Comparison of ENCODE assay signal across 11 mouse cellular contexts in genomic region chr2:101598190-101599181, GRCm38 (mm10). TPM values are rescaled to one million over a fixed set of nuclear protein-coding genes. Genes with fewer than 3 reads are reported as not detected.
DNase-seq lines count a peak whose midpoint lies in the region; ATAC-seq and TF ChIP-seq lines count a peak whose summit lies in the region.
"Had no signal": no experiment of that assay in that cellular context is flagged by ENCODE, and none has a peak within 500 bp of the region (broad histone marks: within the 10 kb centered on the region; RNA-seq: fewer than 3 reads in every experiment).

No protein-coding gene starts in this region.

- H3K4me1 ChIP-seq in forebrain, embryonic 13.5 days: peaks cover 37% of the 10 kb centered on the region
- H3K4me1 ChIP-seq in forebrain, embryonic 10.5 days: peaks cover 42% of the 10 kb centered on the region
- H3K4me1 ChIP-seq in midbrain, embryonic 14.5 days (ENCODE audit: control insufficient read depth, insufficient read depth, low read length): peaks cover 23% of the 10 kb centered on the region
- H3K4me1 ChIP-seq: liver, embryonic 12.5 days had no signal

- H3K4me2 ChIP-seq in forebrain, embryonic 13.5 days: peak overlapping the region; percentile 38
- H3K4me2 ChIP-seq in midbrain, embryonic 14.5 days (ENCODE audit: low read length): peak overlapping the region; percentile 30
- H3K4me2 ChIP-seq: liver, embryonic 12.5 days; stomach, embryonic 15.5 days had no signal

- intact Hi-C loops in left cerebral cortex, adult 2 months (cut with DNase I): loop anchor here (2.0 kb wide), 1 partner anchor 54 kb away; no protein-coding TSS in a partner anchor

- 35% methylated on average over 13 of the region's 13 CpGs for WGBS in forebrain, embryonic 13.5 days
- WGBS in forebrain, embryonic 10.5 days: 78% methylated on average over 13 of the region's 13 CpGs
- WGBS in midbrain, embryonic 14.5 days: 35% methylated on average over 13 of the region's 13 CpGs

- no peaks in the 10 kb centered on the region for H3K36me3 ChIP-seq in forebrain, embryonic 13.5 days (ENCODE audit: poor library complexity, severe bottlenecking)
- H3K36me3 ChIP-seq in forebrain, embryonic 10.5 days (replicated peaks): no peaks in the 10 kb centered on the region
- no peaks in the 10 kb centered on the region for H3K36me3 ChIP-seq in midbrain, embryonic 14.5 days (ENCODE audit: control insufficient read depth, insufficient read depth, low read length)
- H3K36me3 ChIP-seq: liver, embryonic 12.5 days; stomach, embryonic 15.5 days had no signal

- ATAC-seq in forebrain, embryonic 13.5 days: peak; percentile 23; the same call in 1 of the 2 replicates
- no peak; the same call in 1 of the 2 replicates for ATAC-seq in midbrain, embryonic 14.5 days (ENCODE audit: low FRiP score, low TSS enrichment)
- ATAC-seq: liver, embryonic 12.5 days had no signal

- peak overlapping the region; percentile 63 for H3K27ac ChIP-seq in forebrain, embryonic 13.5 days
- H3K27ac ChIP-seq in forebrain, embryonic 10.5 days: no peak overlapping the region
- peak overlapping the region; percentile 54 for H3K27ac ChIP-seq in left cerebral cortex, adult 2 months
- peak overlapping the region; percentile 47 for H3K27ac ChIP-seq in midbrain, embryonic 14.5 days (replicated peaks; ENCODE audit: low read depth, low read length)
- H3K27ac ChIP-seq: liver, embryonic 12.5 days; stomach, embryonic 15.5 days had no signal

- H3K4me3 ChIP-seq in forebrain, embryonic 13.5 days: no peak overlapping the region
- H3K4me3 ChIP-seq in forebrain, embryonic 10.5 days: no peak overlapping the region
- 0 out of 2 replicates have a peak overlapping the region, but pooled peaks have one; percentile 13 for H3K4me3 ChIP-seq in left cerebral cortex, adult 2 months
- no peak overlapping the region for H3K4me3 ChIP-seq in midbrain, embryonic 14.5 days (replicated peaks; ENCODE audit: low read depth, low read length)
- H3K4me3 ChIP-seq: liver, embryonic 12.5 days; stomach, embryonic 15.5 days had no signal

- H3K27me3 ChIP-seq in forebrain, embryonic 13.5 days: no peaks in the 10 kb centered on the region
- H3K27me3 ChIP-seq in forebrain, embryonic 10.5 days (ENCODE audit: poor library complexity, severe bottlenecking): no peaks in the 10 kb centered on the region
- H3K27me3 ChIP-seq in midbrain, embryonic 14.5 days (ENCODE audit: control insufficient read depth, insufficient read depth, low read length): no peaks in the 10 kb centered on the region
- H3K27me3 ChIP-seq: liver, embryonic 12.5 days; stomach, embryonic 15.5 days had no signal

- no peak for TF ChIP-seq CTCF in left cerebral cortex, adult 2 months (IDR thresholded peaks at IDR 0.05)

- no peak for DNase-seq in forebrain, embryonic 10.5 days (ENCODE audit: extremely low spot score, low spot score)
- DNase-seq in left cerebral cortex, adult 2 months (ENCODE audit: extremely low spot score in 1 of 2, low spot score in 2 of 2): no peak
- no peak for DNase-seq in left cerebral cortex, adult 8-10 months (ENCODE audit: low spot score in 2 of 2)
- DNase-seq in cerebellum, adult 8-10 months: peak; percentile 50
- DNase-seq in midbrain, embryonic 14.5 days: peak; percentile 59
- no peak for DNase-seq in urinary bladder, adult 2 months (ENCODE audit: low spot score)
- no peak for DNase-seq in gastrocnemius, postnatal 10 days

- H3K9ac ChIP-seq in forebrain, embryonic 13.5 days: no peak overlapping the region
- H3K9ac ChIP-seq in midbrain, embryonic 14.5 days (replicated peaks; ENCODE audit: low read length): no peak overlapping the region
- H3K9ac ChIP-seq: liver, embryonic 12.5 days; stomach, embryonic 15.5 days had no signal

- no peaks in the 10 kb centered on the region for H3K9me3 ChIP-seq in forebrain, embryonic 13.5 days (replicated peaks)
- H3K9me3 ChIP-seq in forebrain, embryonic 10.5 days: no peaks in the 10 kb centered on the region
- no peaks in the 10 kb centered on the region for H3K9me3 ChIP-seq in midbrain, embryonic 14.5 days (ENCODE audit: control insufficient read depth, low read length)
- H3K9me3 ChIP-seq: liver, embryonic 12.5 days; stomach, embryonic 15.5 days had no signal

RNA-seq across cellular contexts. Expression of gene Rag2, which starts 26.0 kb away (rescaled TPM):
- not detected in 2 replicates for polyA plus RNA-seq in forebrain, embryonic 13.5 days (2015; fragmentation: Nextera tagmentation; extraction: Ambion mirVana)
- not detected in 2 replicates for polyA plus RNA-seq in forebrain, embryonic 10.5 days (2016; fragmentation: Nextera tagmentation; extraction: Ambion mirVana)
- not detected for total RNA-seq in left cerebral cortex, adult 2 months (2021)
- not detected for total RNA-seq in left cerebral cortex, adult 8-10 months (2022)
- not detected in 2 replicates for polyA plus RNA-seq in midbrain, embryonic 14.5 days (2014; fragmentation: Nextera tagmentation; extraction: Ambion mirVana)
- 0.04 and 0.06 TPM in 2 replicates for polyA plus RNA-seq in urinary bladder, adult 2 months (2012; rRNA removed)
- under 1 TPM in 1 of 2 experiments, not detected in 1; 0.11 TPM for total RNA-seq in gastrocnemius, postnatal 10 days (2021)

RNA-seq across cellular contexts. Expression of gene Rag1, which starts 50.8 kb away (rescaled TPM):
- polyA plus RNA-seq in forebrain, embryonic 13.5 days (2015; fragmentation: Nextera tagmentation; extraction: Ambion mirVana): 0.06 and 0.08 TPM in 2 replicates
- not detected in 2 replicates for polyA plus RNA-seq in forebrain, embryonic 10.5 days (2016; fragmentation: Nextera tagmentation; extraction: Ambion mirVana)
- total RNA-seq in left cerebral cortex, adult 2 months (2021): under 1 TPM; 0.19 to 0.25 TPM
- total RNA-seq in left cerebral cortex, adult 8-10 months (2022): under 1 TPM; 0.07 to 0.42 (median 0.21) TPM
- polyA plus RNA-seq in midbrain, embryonic 14.5 days (2014; fragmentation: Nextera tagmentation; extraction: Ambion mirVana): 0.19 and 0.20 TPM in 2 replicates
- polyA plus RNA-seq in urinary bladder, adult 2 months (2012; rRNA removed): not detected in 2 replicates
- total RNA-seq in gastrocnemius, postnatal 10 days (2021): under 1 TPM; 0.16 to 0.61 TPM
- polyA plus RNA-seq: intestine, embryonic 14.5 days had no signal

RNA-seq across cellular contexts. Expression of gene B230118H07Rik, which starts 50.8 kb away (rescaled TPM):
- 53.6 and 59.0 TPM in 2 replicates for polyA plus RNA-seq in forebrain, embryonic 13.5 days (2015; fragmentation: Nextera tagmentation; extraction: Ambion mirVana)
- 61.3 and 65.8 TPM in 2 replicates for polyA plus RNA-seq in forebrain, embryonic 10.5 days (2016; fragmentation: Nextera tagmentation; extraction: Ambion mirVana)
- 10 to 100 TPM; 28.6 to 30.2 TPM for total RNA-seq in left cerebral cortex, adult 2 months (2021)
- total RNA-seq in left cerebral cortex, adult 8-10 months (2022): 10 to 100 TPM; 26.9 to 41.0 (median 28.7) TPM
- polyA plus RNA-seq in midbrain, embryonic 14.5 days (2014; fragmentation: Nextera tagmentation; extraction: Ambion mirVana): 46.0 and 49.4 TPM in 2 replicates
- 44.8 and 54.1 TPM in 2 replicates for polyA plus RNA-seq in urinary bladder, adult 2 months (2012; rRNA removed)
- 10 to 100 TPM; 50.4 to 50.8 TPM for total RNA-seq in gastrocnemius, postnatal 10 days (2021)

Comparison
In these comparisons a context has a peak if more than half of its experiments do, and no peak if none do; other contexts are left out.
1. DNase-seq: peak in cerebellum, adult 8-10 months (single experiment) and midbrain, embryonic 14.5 days (single experiment); none in forebrain, embryonic 10.5 days (single experiment), left cerebral cortex, adult 2 months (0 of 2), left cerebral cortex, adult 8-10 months (0 of 2), urinary bladder, adult 2 months (single experiment) and gastrocnemius, postnatal 10 days (single experiment).